Mouse (Mus musculus) MEL (cell line): ENCODE results near the gene Fam24b. TPM values are rescaled to one million over a fixed set of nuclear protein-coding genes. Genes with fewer than 3 reads are reported as not detected.

Experiments
- DNase-seq: peaks from one replicate; pipeline ENCODE4 v3.0.0; 2011; ENCODE audit warnings: low read depth, low spot score
- H3K27ac ChIP-seq: 2 replicates; pipeline ENCODE4 v1.5.1; 2012; ENCODE audit warnings: low read depth, mild to moderate bottlenecking, control low read depth, low read length, moderate library complexity; ENCODE audit not compliant: control insufficient read depth
- H3K27me3 ChIP-seq, 2 experiments: fragments of 150-350 bp in 1 of 2; sonication (generic) in 1 of 2; 2 replicates each; pipeline ENCODE4 v1.6.1; 2012; ENCODE audit warnings: low read length in 2 of 2, mild to moderate bottlenecking in 2 of 2, improper control_type of control experiment in 1 of 2, moderate library complexity in 1 of 2; ENCODE audit not compliant: insufficient read depth in 2 of 2, control insufficient read depth in 1 of 2
- H3K36me3 ChIP-seq, 2 experiments: 2 replicates each; pipeline ENCODE4 v1.6.1; 2012 to 2014; ENCODE audit warnings: low read length in 2 of 2, improper control_type of control experiment in 1 of 2, inconsistent platforms in 1 of 2, mild to moderate bottlenecking in 1 of 2; ENCODE audit not compliant: insufficient read depth in 2 of 2, control insufficient read depth in 1 of 2
- H3K4me1 ChIP-seq, 2 experiments: fragments of 150-350 bp in 1 of 2; sonication (generic) in 1 of 2; 2 replicates each; pipeline ENCODE4 v1.6.1; 2012; ENCODE audit warnings: low read length in 2 of 2, improper control_type of control experiment in 1 of 2, mild to moderate bottlenecking in 1 of 2; ENCODE audit not compliant: insufficient read depth in 2 of 2, control insufficient read depth in 1 of 2
- H3K4me3 ChIP-seq, 2 experiments: fragments of 150-350 bp in 1 of 2; sonication (generic) in 1 of 2; 2 replicates each; pipeline ENCODE4 v1.5.1; 2012; ENCODE audit warnings: low read depth in 2 of 2, low read length in 2 of 2, mild to moderate bottlenecking in 2 of 2, moderate library complexity in 2 of 2, control low read depth in 1 of 2, improper control_type of control experiment in 1 of 2; ENCODE audit not compliant: control insufficient read depth in 1 of 2, insufficient read depth in 1 of 2
- H3K79me2 ChIP-seq: 2 replicates; pipeline ENCODE4 v1.6.1; 2012; ENCODE audit warnings: mild to moderate bottlenecking, low read length, moderate library complexity; ENCODE audit not compliant: control insufficient read depth, poor library complexity, insufficient read depth
- H3K9ac ChIP-seq: 2 replicates; pipeline ENCODE4 v1.6.1; 2012; ENCODE audit warnings: low read depth, mild to moderate bottlenecking, control low read depth, low read length, moderate library complexity; ENCODE audit not compliant: control insufficient read depth, poor library complexity, severe bottlenecking
- H3K9me3 ChIP-seq: fragments of 150-350 bp; sonication (generic); replicated peaks from 2 replicates; pipeline ENCODE4 v1.6.1; 2012; ENCODE audit warnings: mild to moderate bottlenecking, low read length, improper control_type of control experiment, moderate library complexity; ENCODE audit not compliant: insufficient read depth
- CHD2 ChIP-seq: IDR thresholded peaks from 2 replicates; pipeline ENCODE4 v1.6.1; 2011; ENCODE audit warnings: low read length, improper control_type of control experiment
- E2F4 ChIP-seq: IDR thresholded peaks from 2 replicates; pipeline ENCODE4 v1.6.1; 2011; ENCODE audit warnings: low read depth, low read length, improper control_type of control experiment, borderline replicate concordance
- GATA1 ChIP-seq: IDR thresholded peaks from 2 replicates; pipeline ENCODE4 v1.6.1; 2011; ENCODE audit warnings: low read depth, low read length, improper control_type of control experiment
- HCFC1 ChIP-seq: IDR thresholded peaks from 2 replicates; pipeline ENCODE4 v1.6.1; 2012; ENCODE audit warnings: low read depth, mild to moderate bottlenecking, inconsistent platforms, low read length, improper control_type of control experiment, moderate library complexity
- MAX ChIP-seq: IDR thresholded peaks from 2 replicates; pipeline ENCODE4 v1.6.1; 2011; ENCODE audit warnings: low read length, improper control_type of control experiment
- MEF2A ChIP-seq: IDR thresholded peaks from 2 replicates; pipeline ENCODE4 v1.6.1; 2014; ENCODE audit warnings: low read depth, mild to moderate bottlenecking, inconsistent platforms, low read length, improper control_type of control experiment; ENCODE audit not compliant: poor library complexity, insufficient replicate concordance, severe bottlenecking; ENCODE audit errors: extremely low read depth
- MYB ChIP-seq: IDR thresholded peaks from 2 replicates; pipeline ENCODE4 v1.6.1; 2011; ENCODE audit warnings: mild to moderate bottlenecking, low read depth, low read length, improper control_type of control experiment
- MYC ChIP-seq: IDR thresholded peaks from 2 replicates; pipeline ENCODE4 v1.6.1; 2011; ENCODE audit warnings: low read depth, mild to moderate bottlenecking, low read length, improper control_type of control experiment, moderate library complexity
- NRF1 ChIP-seq: IDR thresholded peaks from 2 replicates; pipeline ENCODE4 v1.6.1; 2014; ENCODE audit warnings: low read depth, mild to moderate bottlenecking, inconsistent platforms, low read length, improper control_type of control experiment, moderate library complexity; ENCODE audit not compliant: poor library complexity, insufficient read depth, severe bottlenecking
- POLR2AphosphoS2 ChIP-seq: IDR thresholded peaks from 2 replicates; pipeline ENCODE4 v1.6.1; 2011; ENCODE audit warnings: low read length, improper control_type of control experiment
- SMC3 ChIP-seq: IDR thresholded peaks from 2 replicates; pipeline ENCODE4 v1.6.1; 2011; ENCODE audit warnings: low read depth, low read length, improper control_type of control experiment
- TAL1 ChIP-seq: IDR thresholded peaks from 2 replicates; pipeline ENCODE4 v1.6.1; 2012; ENCODE audit warnings: mild to moderate bottlenecking, inconsistent platforms, low read length, moderate library complexity, mixed read lengths
- TBP ChIP-seq: IDR thresholded peaks from 2 replicates; pipeline ENCODE4 v1.8.0; 2011; ENCODE audit warnings: low read depth, low read length, improper control_type of control experiment
- TCF12 ChIP-seq: IDR thresholded peaks from 2 replicates; pipeline ENCODE4 v1.6.1; 2014; ENCODE audit warnings: low read depth, mild to moderate bottlenecking, inconsistent platforms, low read length, improper control_type of control experiment, moderate library complexity
- USF1 ChIP-seq: IDR thresholded peaks from 2 replicates; pipeline ENCODE4 v1.6.1; 2014; ENCODE audit warnings: low read depth, mild to moderate bottlenecking, inconsistent platforms, low read length, improper control_type of control experiment, moderate library complexity
- USF2 ChIP-seq, 2 experiments: IDR thresholded peaks; 2 replicates each; pipeline ENCODE4 v1.6.1; 2011 to 2012; ENCODE audit warnings: improper control_type of control experiment in 2 of 2, low read length in 2 of 2, borderline replicate concordance in 1 of 2, inconsistent platforms in 1 of 2, low read depth in 1 of 2, mild to moderate bottlenecking in 1 of 2; ENCODE audit not compliant: insufficient read depth in 1 of 2
- polyA plus RNA-seq, 2 experiments: library from polyadenylated mRNA; stranded (reverse) in 1 of 2; unstranded in 1 of 2; fragments of >175 nt in 1 of 2; fragments of >200 nt in 1 of 2; gene quantifications; 2 replicates each; pipeline versions ENCODE4 v1.2.1 to v1.2.4; 2012; ENCODE audit warnings: low replicate concordance in 2 of 2, low read depth in 1 of 2; ENCODE audit not compliant: insufficient read length in 2 of 2, insufficient read depth in 1 of 2, missing spikeins in 1 of 2
- total RNA-seq: library from RNA; depleted of rRNA; stranded (reverse); fragments of 300-350 nt; gene quantifications from 2 replicates; pipeline ENCODE4 v1.2.3, GENCODE M21; 2012; rRNA removed

Fam24b gene
- total and polyA plus RNA-seq, 3 experiments = 0.11 TPM; not detected in 2

DNA sequence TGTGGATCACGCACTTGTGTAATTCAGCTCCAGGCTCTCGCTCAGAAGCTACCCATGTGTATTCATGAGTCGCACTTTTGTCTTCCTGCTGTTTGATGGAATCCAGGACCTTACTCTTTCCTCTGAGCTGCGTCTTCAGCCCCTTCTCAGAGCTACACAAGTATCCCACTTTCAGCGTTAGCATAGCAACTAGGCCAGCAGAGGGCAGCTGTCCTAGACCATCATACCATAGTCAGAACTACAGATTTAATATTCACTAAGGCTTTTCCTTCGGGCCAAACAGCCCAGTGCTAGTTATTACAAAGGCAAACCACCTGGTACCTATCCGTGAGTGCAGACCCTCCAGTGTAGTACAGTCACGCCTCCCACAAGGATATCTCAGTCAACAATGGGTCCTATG is 32.2 kb downstream of the Fam24b start:
- no peak for DNase-seq
- Histone ChIP-seq H3K36me3 (no peaks in the 10 kb centered on the region), H3K9me3 (no peaks in the 10 kb centered on the region), H3K4me1 (no peaks in the 10 kb centered on the region), H3K79me2 (no peaks in the 10 kb centered on the region), H3K4me3 (no peak overlapping the region), H3K27me3 (no peaks in the 10 kb centered on the region)
- TF ChIP-seq POLR2AphosphoS2 = no peak
- no peak for TF ChIP-seq HCFC1
- no peak for TF ChIP-seq E2F4
- no peak for TF ChIP-seq NRF1
- TF ChIP-seq USF1 = no peak
- no peak for TF ChIP-seq TBP
- TF ChIP-seq MEF2A = no peak
- no peak for TF ChIP-seq GATA1
- TF ChIP-seq MYC = no peak
- no peak for TF ChIP-seq MAX
- no peak for TF ChIP-seq CHD2
- no peak for TF ChIP-seq TAL1
- TF ChIP-seq SMC3 = no peak
- TF ChIP-seq USF2 (IDR thresholded peaks at IDR 0.05; ENCODE audit: borderline replicate concordance in 1 of 2, insufficient read depth in 1 of 2, low read depth in 1 of 2, low read length in 2 of 2) = no peak
- no peak for TF ChIP-seq TCF12
- TF ChIP-seq MYB = no peak
- TF ChIP-seq, all 39 proteins: peak for 0
- Histone ChIP-seq H3K27ac (no peak overlapping the region), H3K9ac (no peak overlapping the region)

Other genes starting within 250 kb of the Fam24b start
- not detected in 2 replicates for gene 4933402N03Rik, start 183.2 kb downstream of the Fam24b start, total RNA-seq
- gene 4933402N03Rik, start 183.2 kb downstream of the Fam24b start, polyA plus RNA-seq = not detected
- not detected in 2 replicates for gene 5430419D17Rik, start 155.1 kb downstream of the Fam24b start, total RNA-seq
- not detected for gene 5430419D17Rik, start 155.1 kb downstream of the Fam24b start, polyA plus RNA-seq
- not detected in 2 replicates for gene Cuzd1, start 7.2 kb downstream of the Fam24b start, total RNA-seq
- gene Cuzd1, start 7.2 kb downstream of the Fam24b start, polyA plus RNA-seq = not detected
- gene Fam24a, start 4.3 kb upstream of the Fam24b start, total RNA-seq = not detected in 2 replicates
- not detected for gene Fam24a, start 4.3 kb upstream of the Fam24b start, polyA plus RNA-seq
- 16.7 and 18.0 TPM in 2 replicates for gene 2310057M21Rik, start 33.2 kb upstream of the Fam24b start, total RNA-seq
- gene 2310057M21Rik, start 33.2 kb upstream of the Fam24b start, polyA plus RNA-seq = 10 to 100 TPM in 1 of 2 experiments, not detected in 1; 33.0 TPM
- gene Pstk, start 41.6 kb upstream of the Fam24b start, total RNA-seq = 36.1 and 42.5 TPM in 2 replicates
- 10 to 100 TPM in 1 of 2 experiments, not detected in 1; 57.5 TPM for gene Pstk, start 41.6 kb upstream of the Fam24b start, polyA plus RNA-seq
- gene Ikzf5, start 81.0 kb upstream of the Fam24b start, total RNA-seq = 8.3 and 8.8 TPM in 2 replicates
- 10 to 100 TPM; 28.5 to 65.4 TPM for gene Ikzf5, start 81.0 kb upstream of the Fam24b start, polyA plus RNA-seq
- gene Acadsb, start 81.1 kb upstream of the Fam24b start, total RNA-seq = 11.3 and 11.4 TPM in 2 replicates
- gene Acadsb, start 81.1 kb upstream of the Fam24b start, polyA plus RNA-seq = 10 to 100 TPM in 1 of 2 experiments, not detected in 1; 20.7 TPM
- gene Hmx3, start 213.4 kb upstream of the Fam24b start, total RNA-seq = not detected in 2 replicates
- gene Hmx3, start 213.4 kb upstream of the Fam24b start, polyA plus RNA-seq = not detected
- gene Hmx2, start 219.3 kb upstream of the Fam24b start, total RNA-seq = 1.9 and 2.9 TPM in 2 replicates
- gene Hmx2, start 219.3 kb upstream of the Fam24b start, polyA plus RNA-seq = 1 to 10 TPM in 1 of 2 experiments, not detected in 1; 6.4 TPM
- gene Bub3, start 230.7 kb upstream of the Fam24b start, total RNA-seq = 165 and 168 TPM in 2 replicates
- 100 to 1,000 TPM; 212 to 321 TPM for gene Bub3, start 230.7 kb upstream of the Fam24b start, polyA plus RNA-seq